Mouse (Mus musculus): ENCODE measurements around the gene Calml4. TPM values are rescaled to one million over a fixed set of nuclear protein-coding genes. Genes with fewer than 3 reads are reported as not detected.
"Not testable (repeated sequence)": the region's sequence is repeated elsewhere in the genome, so short reads cannot be mapped to it uniquely, and the experiment has no call there.

Calml4 gene
- total and polyA plus RNA-seq, 2 experiments from 2014 or later = 1.8 TPM; not detected in 1

DNA sequence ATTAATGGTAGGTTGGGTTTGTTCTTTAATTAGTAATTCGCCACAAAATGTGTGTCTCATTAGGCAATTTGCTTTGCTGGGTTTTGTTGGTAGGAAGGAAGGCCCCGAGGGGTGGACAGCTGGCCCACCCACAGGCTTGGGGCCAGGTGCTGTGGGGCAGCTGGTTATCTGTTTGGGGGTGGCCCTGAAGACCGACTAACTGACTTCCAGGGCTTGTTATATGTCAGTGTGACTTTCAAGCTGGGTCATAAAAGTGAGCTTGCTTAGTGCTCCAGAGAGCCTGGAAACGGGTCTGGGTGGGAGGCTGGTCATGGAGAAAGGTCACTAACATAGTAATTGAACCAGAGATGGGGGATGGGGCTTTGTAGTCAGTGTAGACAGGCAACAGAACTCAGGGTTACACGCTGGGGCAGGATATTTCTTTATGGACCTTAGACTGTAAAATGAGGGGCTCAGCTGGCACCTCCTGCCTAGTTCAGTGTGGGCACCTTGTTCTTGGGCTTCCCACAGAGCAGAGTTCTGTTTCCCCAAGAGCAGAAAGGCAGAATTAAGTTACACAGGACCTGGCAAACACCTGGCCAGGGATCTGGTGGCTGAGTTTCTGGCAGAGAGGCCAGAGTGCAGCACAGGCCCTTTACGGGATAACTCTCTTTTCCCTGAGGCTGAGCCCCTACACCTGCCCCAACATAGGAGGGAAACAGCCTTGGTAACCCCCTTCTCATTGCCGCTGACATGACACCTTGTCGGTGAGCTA, 563 bp downstream of the Calml4 start:
- H3K4me2 ChIP-seq (ENCODE audit: low read depth, low read length) = peak overlapping the region; percentile 31; the same call in 1 of the 2 replicates
- ATAC-seq (ENCODE audit: insufficient read depth, low read depth) (no peak), DNase-seq (ENCODE audit: low spot score) (peak; percentile 3)
- no peak for TF ChIP-seq CTCF (IDR thresholded peaks at IDR 0.05; ENCODE audit: low read depth)
- TF ChIP-seq EP300 (IDR thresholded peaks at IDR 0.05; ENCODE audit: low read depth) = no peak
- H3K9ac ChIP-seq (replicated peaks; ENCODE audit: low read depth, low read length) = no peak overlapping the region
- WGBS = 69% methylated on average over 8 of the region's 8 CpGs
- peak overlapping the region; percentile 34; the same call in 1 of the 2 replicates for H3K27ac ChIP-seq (ENCODE audit: low read depth)
- H3K27me3 ChIP-seq (ENCODE audit: control insufficient read depth, insufficient read depth, low read length) = no peaks in the 10 kb centered on the region
- H3K9me3 ChIP-seq (replicated peaks; ENCODE audit: control insufficient read depth, low read length) = no peaks in the 10 kb centered on the region
- no peak overlapping the region for H3K4me3 ChIP-seq (ENCODE audit: low read depth, low read length)
- H3K4me1 ChIP-seq (ENCODE audit: control insufficient read depth, insufficient read depth) = peaks cover 9% of the 10 kb centered on the region
- no peaks in the 10 kb centered on the region for H3K36me3 ChIP-seq (replicated peaks; ENCODE audit: control insufficient read depth, insufficient read depth, low read length)

DNA sequence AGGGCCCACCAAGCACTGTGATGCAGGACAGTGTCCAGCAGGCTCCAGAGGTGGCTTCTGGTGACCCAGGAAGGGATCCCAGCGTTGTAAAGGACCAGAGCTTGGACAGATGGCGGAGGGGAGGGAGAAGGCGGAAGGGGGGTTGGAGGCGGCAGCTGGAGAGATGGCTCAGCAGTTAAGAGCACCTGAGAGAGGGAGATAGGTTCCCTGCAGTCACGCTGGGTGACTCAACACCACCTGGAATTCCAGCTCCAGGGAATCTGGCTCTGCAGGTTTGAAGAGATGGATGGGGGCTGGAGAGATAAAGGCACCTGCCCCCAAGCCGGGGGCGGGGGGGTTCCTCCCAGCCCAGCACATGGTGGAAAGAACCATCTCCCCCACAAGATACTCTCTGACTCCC, 2.2 kb downstream of the Calml4 start:
- H3K9me3 ChIP-seq (replicated peaks; ENCODE audit: control insufficient read depth, low read length); ATAC-seq (ENCODE audit: insufficient read depth, low read depth); H3K9ac ChIP-seq (replicated peaks; ENCODE audit: low read depth, low read length); H3K36me3 ChIP-seq (replicated peaks; ENCODE audit: control insufficient read depth, insufficient read depth, low read length); H3K4me2 ChIP-seq (ENCODE audit: low read depth, low read length); H3K4me1 ChIP-seq (ENCODE audit: control insufficient read depth, insufficient read depth); H3K4me3 ChIP-seq (ENCODE audit: low read depth, low read length); DNase-seq (ENCODE audit: low spot score); H3K27me3 ChIP-seq (ENCODE audit: control insufficient read depth, insufficient read depth, low read length); H3K27ac ChIP-seq (ENCODE audit: low read depth): not testable (repeated sequence)
- 56% methylated on average over 6 of the region's 7 CpGs for WGBS

DNA sequence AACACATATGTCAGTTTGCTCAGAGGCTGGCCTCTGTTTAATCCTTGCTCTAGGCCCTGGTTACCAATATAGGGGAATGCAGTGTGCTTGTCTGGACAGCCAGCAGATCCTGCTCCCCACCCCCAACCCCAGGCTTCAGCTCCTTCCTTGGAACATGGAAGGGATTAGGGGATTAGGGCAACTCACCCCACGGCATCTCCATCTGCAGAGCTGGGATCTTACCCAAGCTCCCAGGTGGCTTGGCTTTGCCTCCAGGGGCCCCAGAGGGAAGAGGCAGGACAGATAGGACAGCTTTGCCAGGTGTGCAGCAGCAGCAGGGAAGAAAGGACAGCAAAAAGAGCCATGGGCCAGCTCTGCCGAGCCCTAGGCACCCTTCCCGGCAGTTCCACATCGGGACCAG, 3.0 kb downstream of the Calml4 start:
- Histone ChIP-seq H3K27ac (ENCODE audit: low read depth) (no peak overlapping the region), H3K9ac (replicated peaks; ENCODE audit: low read depth, low read length) (no peak overlapping the region), H3K4me2 (ENCODE audit: low read depth, low read length) (no peak overlapping the region), H3K4me1 (ENCODE audit: control insufficient read depth, insufficient read depth) (peaks cover 9% of the 10 kb centered on the region), H3K4me3 (ENCODE audit: low read depth, low read length) (no peak overlapping the region), H3K9me3 (replicated peaks; ENCODE audit: control insufficient read depth, low read length) (no peaks in the 10 kb centered on the region), H3K36me3 (replicated peaks; ENCODE audit: control insufficient read depth, insufficient read depth, low read length) (no peaks in the 10 kb centered on the region), H3K27me3 (ENCODE audit: control insufficient read depth, insufficient read depth, low read length) (no peaks in the 10 kb centered on the region)
- ATAC-seq (ENCODE audit: insufficient read depth, low read depth) (no peak), DNase-seq (ENCODE audit: low spot score) (no peak)
- TF ChIP-seq EP300 (IDR thresholded peaks at IDR 0.05; ENCODE audit: low read depth) = no peak
- TF ChIP-seq CTCF (IDR thresholded peaks at IDR 0.05; ENCODE audit: low read depth) = no peak
- WGBS = 70% methylated on average over 4 of the region's 4 CpGs

DNA sequence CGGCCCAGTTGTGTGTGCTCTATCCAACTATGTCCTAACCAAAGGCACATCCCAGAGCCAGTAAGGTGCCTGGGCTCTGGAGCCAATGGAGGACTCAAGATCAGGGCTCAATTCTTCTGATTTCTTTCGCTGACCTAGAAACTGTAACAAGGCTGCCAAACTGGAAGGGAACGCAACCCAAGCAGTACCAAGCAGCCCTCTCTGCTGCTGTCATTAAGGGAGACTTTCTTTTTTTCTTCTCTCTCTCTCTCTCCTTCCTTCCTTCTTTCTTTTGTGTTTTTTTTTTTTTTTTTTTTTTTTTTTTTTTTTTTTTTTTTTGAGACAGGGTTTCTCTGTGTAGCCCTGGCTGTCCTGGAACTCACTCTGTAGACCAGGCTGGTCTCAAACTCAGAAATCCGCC, 11.4 kb downstream of the Calml4 start:
- ATAC-seq (ENCODE audit: insufficient read depth, low read depth); H3K4me1 ChIP-seq (ENCODE audit: control insufficient read depth, insufficient read depth): not testable (repeated sequence)
- 87% methylated on average over 4 of the region's 4 CpGs for WGBS

DNA sequence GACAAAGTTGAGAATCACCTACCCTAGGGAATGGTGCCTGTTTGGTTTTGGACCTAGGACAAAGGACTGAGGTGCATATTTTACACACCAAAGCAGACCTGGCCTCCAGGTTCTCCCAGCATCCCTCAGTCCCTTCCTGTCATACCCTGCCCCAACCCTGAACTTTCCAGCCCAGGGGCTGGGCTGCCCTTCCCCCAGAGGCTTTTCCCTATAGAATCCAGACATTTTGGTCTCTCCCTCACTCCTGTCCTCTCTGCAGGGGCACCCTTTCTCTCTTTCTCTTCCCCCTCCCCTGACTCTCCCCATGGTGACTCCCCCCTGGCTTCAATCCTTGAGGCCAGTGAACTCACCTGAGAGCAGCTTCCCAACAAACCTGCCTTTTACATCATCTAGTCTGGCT, 12.8 kb downstream of the Calml4 start:
- TF ChIP-seq EP300 (IDR thresholded peaks at IDR 0.05; ENCODE audit: low read depth) (no peak), CTCF (IDR thresholded peaks at IDR 0.05; ENCODE audit: low read depth) (no peak)
- DNase-seq (ENCODE audit: low spot score) (no peak), ATAC-seq (ENCODE audit: insufficient read depth, low read depth) (no peak)
- H3K4me1 ChIP-seq (ENCODE audit: control insufficient read depth, insufficient read depth) = no peaks in the 10 kb centered on the region
- H3K27me3 ChIP-seq (ENCODE audit: control insufficient read depth, insufficient read depth, low read length) = no peaks in the 10 kb centered on the region
- H3K9ac ChIP-seq (replicated peaks; ENCODE audit: low read depth, low read length) = no peak overlapping the region
- no peak overlapping the region for H3K27ac ChIP-seq (ENCODE audit: low read depth)
- H3K4me2 ChIP-seq (ENCODE audit: low read depth, low read length) = no peak overlapping the region
- no peak overlapping the region for H3K4me3 ChIP-seq (ENCODE audit: low read depth, low read length)
- no peaks in the 10 kb centered on the region for H3K36me3 ChIP-seq (replicated peaks; ENCODE audit: control insufficient read depth, insufficient read depth, low read length)
- H3K9me3 ChIP-seq (replicated peaks; ENCODE audit: control insufficient read depth, low read length) = no peaks in the 10 kb centered on the region

More for the DNA sequence above, 11.4 kb downstream of the Calml4 start:
- H3K9ac ChIP-seq (replicated peaks; ENCODE audit: low read depth, low read length); H3K27ac ChIP-seq (ENCODE audit: low read depth); H3K9me3 ChIP-seq (replicated peaks; ENCODE audit: control insufficient read depth, low read length); H3K4me3 ChIP-seq (ENCODE audit: low read depth, low read length); H3K27me3 ChIP-seq (ENCODE audit: control insufficient read depth, insufficient read depth, low read length); H3K36me3 ChIP-seq (replicated peaks; ENCODE audit: control insufficient read depth, insufficient read depth, low read length); H3K4me2 ChIP-seq (ENCODE audit: low read depth, low read length); DNase-seq (ENCODE audit: low spot score): not testable (repeated sequence)

DNA sequence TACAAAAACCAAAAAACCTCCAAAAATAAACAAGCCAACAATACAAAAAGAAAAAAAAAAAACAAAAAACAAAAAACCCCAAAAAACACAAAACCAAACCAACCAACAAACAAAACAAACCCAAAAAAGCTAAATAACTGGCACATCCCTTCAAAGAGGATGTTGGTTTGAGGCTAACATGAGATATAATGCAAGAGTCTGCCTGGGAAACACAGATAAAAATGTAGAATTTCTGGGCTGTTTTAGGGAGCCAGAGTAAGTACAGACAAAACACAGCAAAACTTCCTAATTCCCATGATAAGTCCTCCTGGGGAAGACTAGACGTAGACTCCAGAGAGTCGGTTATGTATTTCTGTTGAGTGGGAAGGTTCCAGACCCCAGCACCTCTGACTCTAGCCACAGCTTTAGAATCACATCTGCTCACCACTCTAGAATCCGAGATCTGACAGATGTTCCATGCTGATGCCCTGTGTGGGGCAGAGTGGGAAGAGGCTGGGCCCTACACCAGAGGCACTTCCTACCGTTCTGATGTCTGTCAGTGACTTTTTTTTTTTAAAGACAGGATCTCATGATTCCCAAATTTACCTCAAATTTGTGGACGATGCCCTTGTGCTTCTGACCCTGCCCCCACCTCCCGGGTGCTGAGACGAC, 19.2 kb downstream of the Calml4 start:
- H3K9me3 ChIP-seq (replicated peaks; ENCODE audit: control insufficient read depth, low read length) = no peaks in the 10 kb centered on the region
- H3K27me3 ChIP-seq (ENCODE audit: control insufficient read depth, insufficient read depth, low read length) = no peaks in the 10 kb centered on the region
- H3K4me3 ChIP-seq (ENCODE audit: low read depth, low read length) = no peak overlapping the region
- no peak overlapping the region for H3K9ac ChIP-seq (replicated peaks; ENCODE audit: low read depth, low read length)
- H3K36me3 ChIP-seq (replicated peaks; ENCODE audit: control insufficient read depth, insufficient read depth, low read length) = peaks cover 18% of the 10 kb centered on the region
- H3K27ac ChIP-seq (ENCODE audit: low read depth) = no peak overlapping the region
- 63% methylated on average over 7 of the region's 7 CpGs for whole genome bisulfite sequencing
- ATAC-seq (ENCODE audit: insufficient read depth, low read depth) (no peak), DNase-seq (ENCODE audit: low spot score) (no peak)
- TF ChIP-seq CTCF (IDR thresholded peaks at IDR 0.05; ENCODE audit: low read depth) (no peak), EP300 (IDR thresholded peaks at IDR 0.05; ENCODE audit: low read depth) (no peak)
- peaks cover 9% of the 10 kb centered on the region for H3K4me1 ChIP-seq (ENCODE audit: control insufficient read depth, insufficient read depth)
- H3K4me2 ChIP-seq (ENCODE audit: low read depth, low read length) = no peak overlapping the region
